Mouse (Mus musculus) liver, embryonic 14.5 days (tissue): ENCODE data around the gene Cnot10.

ENCODE experiments used
- CTCF ChIP-seq: IDR thresholded peaks from 2 replicates; pipeline ENCODE4 v1.5.1; 2016; ENCODE audit warnings: antibody characterized with exemption, low read depth, control low read depth
- EP300 ChIP-seq: IDR thresholded peaks from 2 replicates; pipeline ENCODE4 v1.6.1; 2016; ENCODE audit warnings: antibody characterized with exemption, low read depth

DNA sequence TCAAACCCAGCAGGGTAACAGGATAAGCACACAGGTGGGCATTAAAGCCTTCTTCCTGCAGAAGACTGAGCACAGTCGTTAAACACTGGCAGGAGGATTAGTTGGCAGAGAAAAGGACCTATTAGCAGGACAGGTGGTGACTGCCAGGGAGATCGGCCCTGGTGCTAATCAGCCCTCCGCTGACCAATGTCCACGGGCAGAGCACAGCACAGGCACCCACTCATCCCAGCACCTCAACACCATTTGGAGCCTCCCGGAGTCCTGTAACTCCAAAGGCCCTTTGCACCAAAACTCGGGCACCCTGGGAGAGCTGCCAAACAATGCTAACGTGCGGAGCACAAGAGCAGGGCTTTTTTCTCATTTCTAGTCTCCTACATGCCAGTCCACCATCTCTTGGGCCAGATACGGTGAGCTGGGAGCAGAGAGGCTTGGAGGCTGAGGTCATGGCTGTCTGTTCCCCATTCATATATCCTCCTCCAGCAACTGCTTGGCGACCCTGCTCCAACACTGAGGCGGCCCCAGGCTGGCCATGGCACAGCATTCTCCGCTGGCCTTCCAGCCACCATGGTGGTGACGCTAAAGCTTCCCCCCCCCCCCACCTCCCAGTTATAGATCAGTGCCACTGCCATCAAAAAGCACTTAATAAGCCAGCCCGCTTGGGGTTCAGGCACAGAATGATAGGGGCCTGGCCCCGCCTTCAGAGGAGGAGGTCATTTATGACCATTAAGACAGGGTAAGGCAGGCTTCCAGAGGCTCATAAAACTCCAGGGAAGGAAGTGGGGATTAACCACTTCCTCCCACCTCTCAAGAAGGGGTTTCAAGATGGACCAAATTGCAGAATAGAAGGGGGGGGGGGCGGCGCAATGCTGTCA lies 95.9 kb downstream of the Cnot10 start:
- TF ChIP-seq CTCF (no peak), EP300 (no peak)
